Mouse (Mus musculus) adrenal gland, adult 18-20 months (tissue): ENCODE measurements around the gene Zfp72. TPM values are rescaled to one million over a fixed set of nuclear protein-coding genes. Genes with fewer than 3 reads are reported as not detected.

ENCODE experiments used
- microRNA-seq, 2 experiments: library from miRNA; unstranded; fragments of <30 nt; microRNA quantifications; one replicate each; pipeline ENCODE4 v1.2.0; 2021; ENCODE audit warnings: borderline number of aligned reads in 2 of 2
- total RNA-seq, 2 experiments: library from RNA; stranded (reverse); gene quantifications; 1 replicate in 1 of 2; 2 replicates in 1 of 2; pipeline ENCODE4 v1.2.3; 2021

Zfp72 gene
- total RNA-seq, 2 experiments from 2014 or later: 2.2 to 2.6 TPM

Small RNA genes within 50 kb of the gene (microRNA-seq; reads per million reads assigned to microRNA genes)
- gene Mir692-3: 0 reads per million in 2 experiments

Other genes starting within 250 kb of the Zfp72 start
- gene Exoc3, start 182.1 kb downstream of the Zfp72 start, total RNA-seq: 10 to 100 TPM; 61.8 to 70.6 TPM
- 1 to 10 TPM; 2.0 to 2.6 TPM for gene Ahrr, start 98.5 kb downstream of the Zfp72 start, total RNA-seq
- 100 to 1,000 TPM; 112 to 165 TPM for gene Pdcd6, start 73.3 kb downstream of the Zfp72 start, total RNA-seq
- 100 to 1,000 TPM; 720 to 882 TPM for gene Sdha, start 40.6 kb downstream of the Zfp72 start, total RNA-seq
- 10 to 100 TPM; 55.4 to 66.8 TPM for gene Ccdc127, start 40.5 kb downstream of the Zfp72 start, total RNA-seq
- under 1 TPM; 0.36 to 0.45 TPM for gene Lrrc14b, start 26.8 kb downstream of the Zfp72 start, total RNA-seq
- 1,000 to 10,000 TPM; 1,315 to 1,788 TPM for gene Ftl1-ps1, start 8.9 kb upstream of the Zfp72 start, total RNA-seq
- 1 to 10 TPM; 8.1 to 8.4 TPM for gene Zfp825, start 103.2 kb upstream of the Zfp72 start, total RNA-seq
- 10 to 100 TPM; 60.2 to 69.8 TPM for gene Erap1, start 248.7 kb upstream of the Zfp72 start, total RNA-seq